Mouse (Mus musculus) liver, embryonic 16.5 days (tissue): ENCODE measurements around the gene Tpgs1. TPM values are rescaled to one million over a fixed set of nuclear protein-coding genes. Genes with fewer than 3 reads are reported as not detected.
A peak's percentile ranks its signal among the peaks of the same experiment; 100 is the strongest.

Experiments used
- ATAC-seq: fragments of 200-750 bp; cut with Nextera tagmentation; 2 replicates; pipeline ENCODE4 v1.8.0; 2017; ENCODE audit warnings: low read depth, mild to moderate bottlenecking, moderate number of reproducible peaks, moderate library complexity
- H3K27ac ChIP-seq: fragments of 300-500 bp; sonication (generic); 2 replicates; pipeline ENCODE4 v1.5.1; 2014; ENCODE audit warnings: mild to moderate bottlenecking, low read length
- H3K27me3 ChIP-seq: fragments of 300-500 bp; sonication (generic); 2 replicates; pipeline ENCODE4 v1.6.1; 2014; ENCODE audit warnings: low read depth, low read length, mixed read lengths; ENCODE audit not compliant: control insufficient read depth, insufficient read depth
- H3K36me3 ChIP-seq: fragments of 300-500 bp; sonication (generic); 2 replicates; pipeline ENCODE4 v1.6.1; 2014; ENCODE audit warnings: mild to moderate bottlenecking; ENCODE audit not compliant: control insufficient read depth, insufficient read depth
- H3K4me1 ChIP-seq: fragments of 300-500 bp; sonication (generic); 2 replicates; pipeline ENCODE4 v1.6.1; 2014; ENCODE audit warnings: low read depth, low read length, mixed read lengths; ENCODE audit not compliant: control insufficient read depth
- H3K4me2 ChIP-seq: fragments of 300-500 bp; sonication (generic); 2 replicates; pipeline ENCODE4 v1.6.1; 2014; ENCODE audit warnings: low read depth, low read length, mixed read lengths
- H3K4me3 ChIP-seq: fragments of 300-500 bp; sonication (generic); 2 replicates; pipeline ENCODE4 v1.5.1; 2014; ENCODE audit warnings: low read depth, mild to moderate bottlenecking, low read length
- H3K9ac ChIP-seq: fragments of 300-500 bp; sonication (generic); 2 replicates; pipeline ENCODE4 v1.6.1; 2014; ENCODE audit warnings: low read depth, low read length
- H3K9me3 ChIP-seq: fragments of 300-500 bp; sonication (generic); replicated peaks from 2 replicates; pipeline ENCODE4 v1.6.1; 2016; ENCODE audit warnings: low read length; ENCODE audit not compliant: control insufficient read depth
- WGBS: fragments of 180-500 bp; shearing (Covaris S2); extraction: QIAGEN DNeasy Blood & Tissue Kit; methylation state at CpG from one replicate; pipeline ENCODE4 v1.1.7; 2014; ENCODE audit not compliant: insufficient replicate concordance; 5-methylcytosine and 5-hydroxymethylcytosine counted together
- polyA plus RNA-seq: library from polyadenylated mRNA; unstranded; fragments of >200 nt; fragmentation: Nextera tagmentation; extraction: Ambion mirVana; gene quantifications from 2 replicates; pipeline ENCODE4 v1.2.1, GENCODE M21; 2015

Tpgs1 gene
- polyA plus RNA-seq, 1 experiment from 2014 or later = 19.4 TPM

DNA sequence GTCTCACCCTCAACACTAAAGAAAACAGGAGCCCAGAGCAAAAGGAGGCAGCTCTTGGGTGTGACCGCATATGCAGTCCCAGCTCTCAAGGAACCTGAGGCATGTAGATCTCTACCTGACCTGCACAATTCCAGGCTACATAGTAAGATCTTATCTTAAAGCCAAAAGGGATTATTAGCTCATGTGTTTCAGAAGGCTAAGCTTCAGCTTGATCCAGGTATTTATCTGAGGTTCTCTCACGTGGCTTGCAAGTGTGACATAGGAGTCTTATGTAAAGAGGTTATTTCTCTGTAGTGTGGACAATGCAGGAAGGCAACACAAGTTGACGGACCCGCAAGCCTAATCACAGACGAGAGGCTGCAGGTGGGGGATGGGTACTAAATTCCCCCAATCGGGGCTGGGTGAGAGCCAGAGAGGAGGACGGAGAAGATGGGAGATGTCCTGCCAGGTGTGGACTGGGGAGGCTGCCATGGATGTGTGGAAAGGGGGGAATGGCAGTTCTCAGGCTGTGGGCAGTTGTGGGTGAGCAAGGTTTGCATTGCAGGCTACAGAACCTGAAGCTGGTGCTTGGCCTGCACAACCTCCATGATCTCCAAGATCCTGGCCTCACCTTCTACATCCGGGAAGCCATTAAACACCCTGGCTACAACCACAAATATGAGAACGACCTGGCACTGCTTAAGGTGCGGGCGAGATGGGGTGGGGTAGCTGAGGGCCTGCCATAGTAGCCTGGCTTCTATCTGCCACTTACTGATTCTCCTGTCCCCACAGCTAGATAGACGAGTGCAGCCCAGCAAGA, 24.6 kb downstream of the Tpgs1 start:
- H3K9me3 ChIP-seq = no peaks in the 10 kb centered on the region
- no peaks in the 10 kb centered on the region for H3K27me3 ChIP-seq
- H3K4me2 ChIP-seq = no peak overlapping the region
- peaks cover 6% of the 10 kb centered on the region for H3K36me3 ChIP-seq
- no peak for ATAC-seq
- H3K27ac ChIP-seq = no peak overlapping the region
- peaks cover 8% of the 10 kb centered on the region for H3K4me1 ChIP-seq
- 63% methylated on average over 12 of the region's 12 CpGs for WGBS
- H3K9ac ChIP-seq = no peak overlapping the region
- H3K4me3 ChIP-seq = no peak overlapping the region

DNA sequence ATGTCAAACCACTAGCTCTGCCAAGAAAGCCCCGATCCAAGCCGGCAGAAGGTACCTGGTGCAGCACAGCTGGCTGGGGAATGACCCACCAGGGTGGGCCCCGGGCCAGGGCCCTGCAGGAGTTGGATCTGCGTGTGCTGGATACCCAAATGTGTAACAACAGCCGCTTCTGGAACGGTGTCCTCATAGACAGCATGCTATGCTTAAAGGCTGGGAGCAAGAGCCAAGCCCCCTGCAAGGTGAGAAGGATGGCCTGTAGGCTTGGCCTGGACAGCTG, 25.1 kb downstream of the Tpgs1 start:
- WGBS = 71% methylated on average over 6 of the region's 6 CpGs
- Histone ChIP-seq H3K9ac (no peak overlapping the region), H3K4me1 (peaks cover 8% of the 10 kb centered on the region), H3K9me3 (no peaks in the 10 kb centered on the region), H3K4me3 (no peak overlapping the region), H3K4me2 (no peak overlapping the region), H3K27ac (no peak overlapping the region), H3K36me3 (peaks cover under 1% of the 10 kb centered on the region; the same call in 1 of the 2 replicates), H3K27me3 (no peaks in the 10 kb centered on the region)
- no peak for ATAC-seq

DNA sequence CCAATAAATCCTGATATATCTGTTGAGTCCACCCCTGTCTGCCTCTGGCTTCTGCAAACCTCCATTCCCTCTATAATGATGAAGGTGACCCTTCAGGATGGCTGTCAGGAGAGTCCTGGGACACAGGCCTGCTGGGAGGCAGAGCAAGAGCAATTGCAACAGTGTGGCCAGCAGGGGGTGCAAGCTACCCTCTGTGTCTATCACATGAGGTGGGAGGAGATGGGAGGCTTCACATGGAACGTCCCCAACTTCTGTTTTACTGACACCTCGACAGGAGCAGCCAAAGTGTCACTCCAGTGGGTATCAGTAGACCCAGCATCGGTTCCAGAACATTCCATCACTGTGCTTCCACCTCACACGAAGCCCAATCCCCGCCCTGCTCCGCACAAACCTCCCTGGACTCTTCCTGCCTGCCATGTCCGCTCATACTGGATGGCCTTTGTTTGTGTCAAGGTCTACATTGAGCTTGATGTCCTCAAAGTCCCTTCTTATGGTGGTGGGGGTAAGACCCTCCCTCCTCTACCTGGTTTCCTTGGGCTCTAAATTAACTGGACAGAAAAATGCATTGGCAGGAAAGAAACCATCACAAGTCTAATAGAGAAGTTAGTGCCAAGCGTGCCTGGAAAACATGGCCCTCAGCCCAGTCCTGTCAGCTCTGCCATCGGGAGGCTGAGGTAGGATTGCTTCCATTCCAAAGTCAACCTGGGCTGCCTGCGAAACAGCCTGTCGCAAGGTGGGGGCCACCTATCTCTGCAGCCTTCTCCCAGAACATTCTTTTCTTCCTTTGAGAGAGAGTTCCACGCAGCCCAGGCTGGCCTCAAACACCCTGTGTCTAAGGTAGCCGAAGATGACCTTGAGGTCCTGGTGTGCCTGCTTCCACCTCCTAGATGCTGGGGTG, 26.3 kb downstream of the Tpgs1 start:
- H3K36me3 ChIP-seq = no peaks in the 10 kb centered on the region
- H3K4me1 ChIP-seq = peaks cover 8% of the 10 kb centered on the region
- H3K27me3 ChIP-seq = no peaks in the 10 kb centered on the region
- no peak overlapping the region for H3K4me3 ChIP-seq
- no peaks in the 10 kb centered on the region for H3K9me3 ChIP-seq
- H3K27ac ChIP-seq = no peak overlapping the region
- no peak overlapping the region for H3K9ac ChIP-seq
- 58% methylated on average over 13 of the region's 13 CpGs for WGBS
- peak; percentile 68 for ATAC-seq
- H3K4me2 ChIP-seq = no peak overlapping the region

DNA sequence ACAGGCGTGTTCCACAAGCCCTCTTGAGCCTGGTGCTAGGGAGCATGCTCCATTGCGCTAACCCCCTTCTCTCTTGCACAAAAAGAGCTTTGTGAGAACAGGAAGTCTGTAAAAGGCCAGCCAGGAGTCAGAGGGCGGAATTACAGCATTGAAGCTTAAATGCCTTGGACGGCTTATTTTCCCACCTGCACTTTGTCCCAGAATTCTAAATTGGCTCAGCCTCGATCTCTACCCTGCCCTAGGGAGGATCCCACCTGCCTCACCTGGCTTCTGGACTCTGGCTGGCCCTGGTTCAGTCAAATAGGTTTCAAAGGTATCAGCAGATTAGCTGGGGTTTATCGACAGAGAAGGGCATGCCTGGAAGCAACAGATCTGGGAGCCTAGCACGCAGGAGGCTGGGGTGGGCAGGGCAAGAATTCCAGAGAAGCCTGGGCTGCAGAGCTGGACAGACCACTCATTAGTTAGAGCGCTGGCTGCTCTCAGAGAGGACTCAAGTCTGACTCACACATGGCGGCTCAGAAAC, 27.0 kb downstream of the Tpgs1 start:
- no peak for ATAC-seq
- Histone ChIP-seq H3K27me3 (no peaks in the 10 kb centered on the region), H3K4me3 (no peak overlapping the region), H3K9ac (no peak overlapping the region), H3K9me3 (no peaks in the 10 kb centered on the region), H3K4me1 (peaks cover 8% of the 10 kb centered on the region), H3K36me3 (no peaks in the 10 kb centered on the region), H3K4me2 (no peak overlapping the region), H3K27ac (no peak overlapping the region)
- WGBS = 57% methylated on average over 9 of the region's 9 CpGs

DNA sequence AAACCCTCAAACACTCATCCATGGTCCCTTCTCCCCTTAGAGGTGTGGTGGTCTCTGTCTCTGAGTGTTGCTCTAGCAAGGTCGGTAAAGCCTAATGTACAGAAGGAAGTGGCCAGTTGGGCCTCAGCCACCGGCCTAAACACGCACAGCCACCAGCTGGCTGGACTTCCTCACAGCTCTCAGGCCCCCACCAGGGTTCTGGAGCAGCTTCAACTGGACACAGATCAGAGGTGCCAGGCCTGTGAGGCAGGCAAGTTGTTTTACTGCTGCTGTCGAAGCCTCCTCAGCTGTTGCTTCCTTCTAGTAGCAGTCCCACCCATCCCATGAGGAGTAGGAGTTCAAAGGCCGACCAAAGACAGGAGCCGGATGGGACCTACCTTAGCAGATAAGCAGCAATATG, 28.7 kb downstream of the Tpgs1 start:
- Histone ChIP-seq H3K36me3 (no peaks in the 10 kb centered on the region), H3K4me2 (no peak overlapping the region), H3K9ac (no peak overlapping the region), H3K4me1 (peaks cover 10% of the 10 kb centered on the region), H3K9me3 (no peaks in the 10 kb centered on the region), H3K27ac (no peak overlapping the region), H3K4me3 (no peak overlapping the region), H3K27me3 (no peaks in the 10 kb centered on the region)
- no peak for ATAC-seq
- WGBS = 37% methylated on average over 6 of the region's 6 CpGs

DNA sequence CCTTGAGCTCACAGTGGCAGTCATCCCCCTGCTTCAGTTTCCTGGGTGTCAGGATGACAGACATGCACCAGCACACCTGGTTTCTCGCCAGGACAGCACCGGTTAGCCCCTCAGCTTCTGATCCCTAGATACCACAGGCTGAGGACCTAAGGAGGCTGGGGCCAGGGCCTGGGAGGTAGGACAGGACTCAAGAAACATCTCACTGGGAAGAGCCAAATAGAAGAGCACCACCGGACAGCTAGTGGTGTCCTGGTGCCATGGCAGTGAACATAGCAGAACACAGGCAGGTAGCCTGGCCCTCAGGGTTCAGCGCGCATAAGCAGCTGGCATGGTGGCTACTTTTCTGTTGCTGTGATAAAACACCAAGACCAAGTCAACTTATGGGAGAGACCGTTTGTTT, 29.3 kb downstream of the Tpgs1 start:
- WGBS = 76% methylated on average over 6 of the region's 6 CpGs
- H3K4me3 ChIP-seq = no peak overlapping the region
- no peak overlapping the region for H3K27ac ChIP-seq
- no peaks in the 10 kb centered on the region for H3K27me3 ChIP-seq
- no peaks in the 10 kb centered on the region for H3K9me3 ChIP-seq
- no peak overlapping the region for H3K9ac ChIP-seq
- H3K4me2 ChIP-seq = no peak overlapping the region
- no peak for ATAC-seq
- H3K4me1 ChIP-seq = peaks cover 10% of the 10 kb centered on the region
- H3K36me3 ChIP-seq = no peaks in the 10 kb centered on the region

DNA sequence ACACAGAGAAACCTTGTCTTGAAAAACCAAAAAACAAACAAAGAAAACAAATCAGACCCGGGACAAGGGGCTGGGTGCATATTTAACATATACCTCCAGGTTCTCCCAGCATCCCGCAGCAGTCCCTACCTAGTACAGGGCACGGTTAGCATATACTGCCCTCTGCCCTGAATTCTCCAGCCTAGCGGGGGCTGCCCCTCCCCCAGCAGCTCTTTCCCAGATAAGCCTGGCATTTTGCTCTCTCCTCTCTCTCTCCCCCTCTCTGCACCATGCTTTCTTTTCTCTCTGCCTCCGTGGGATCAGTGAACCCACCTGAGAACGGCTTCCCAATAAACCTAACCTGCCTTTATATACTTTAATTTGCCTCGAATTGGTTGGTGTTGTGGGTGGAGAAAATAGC, 31.5 kb downstream of the Tpgs1 start:
- Histone ChIP-seq H3K4me1 (peaks cover 11% of the 10 kb centered on the region), H3K9ac (no peak overlapping the region), H3K4me2 (no peak overlapping the region), H3K36me3 (no peaks in the 10 kb centered on the region), H3K27me3 (no peaks in the 10 kb centered on the region), H3K27ac (peak overlapping the region; percentile 64; the same call in 1 of the 2 replicates), H3K4me3 (no peak overlapping the region), H3K9me3 (no peaks in the 10 kb centered on the region)
- 41% methylated on average over 7 of the region's 7 CpGs for WGBS
- ATAC-seq = no peak

DNA sequence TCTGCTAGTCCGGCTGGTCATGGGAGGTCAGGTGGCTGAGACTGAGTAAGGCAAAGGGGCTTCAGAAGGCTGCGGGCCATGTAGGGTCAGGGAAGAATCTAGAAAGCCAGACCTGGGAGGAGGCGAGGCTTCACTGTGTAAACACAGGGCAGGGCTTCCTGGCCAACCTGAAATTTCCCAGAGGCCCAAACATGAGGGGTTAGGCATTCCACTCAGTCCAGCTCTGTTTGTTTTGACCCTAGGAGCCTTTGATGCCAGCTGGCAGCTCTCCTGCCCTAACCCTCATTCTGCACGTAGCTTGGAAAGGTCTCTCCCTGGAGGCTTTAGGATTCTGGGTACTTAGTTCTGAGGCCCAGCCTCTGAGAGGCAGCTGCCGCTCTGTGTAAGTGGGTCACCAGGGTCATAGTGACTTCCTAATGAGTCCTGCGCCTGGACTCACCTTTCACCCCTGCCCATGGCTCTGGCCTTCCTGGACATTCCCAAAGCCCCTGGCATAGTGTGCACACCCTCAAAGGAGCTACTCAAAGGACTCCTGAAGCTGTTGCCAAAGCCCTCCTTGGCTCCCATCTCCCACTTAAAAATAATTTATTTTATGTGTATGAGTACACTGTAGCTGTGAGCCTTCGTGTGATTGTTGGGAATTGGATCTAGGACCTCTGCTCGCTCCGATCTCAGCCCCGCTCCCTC, 32.4 kb downstream of the Tpgs1 start:
- H3K36me3 ChIP-seq = no peaks in the 10 kb centered on the region; the same call in 1 of the 2 replicates
- peaks cover 17% of the 10 kb centered on the region for H3K4me1 ChIP-seq
- WGBS = 60% methylated on average over 10 of the region's 10 CpGs
- no peak overlapping the region for H3K9ac ChIP-seq
- no peak overlapping the region for H3K4me2 ChIP-seq
- peak overlapping the region; percentile 64 for H3K27ac ChIP-seq
- H3K9me3 ChIP-seq = no peaks in the 10 kb centered on the region
- H3K4me3 ChIP-seq = no peak overlapping the region
- ATAC-seq = peak; percentile 1; the same call in 1 of the 2 replicates
- H3K27me3 ChIP-seq = no peaks in the 10 kb centered on the region
